Mouse (Mus musculus): ENCODE measurements at regions not wholly inside any gene's neighbourhood (a gene's known extent, or its start where the extent isn't known, plus 50 kb on each side); places are given as distances from the start of the nearest gene placed in this dataset.
A peak's percentile ranks its signal among the peaks of the same experiment; 100 is the strongest.
"Not testable (repeated sequence)": the region's sequence is repeated elsewhere in the genome, so short reads cannot be mapped to it uniquely, and the experiment has no call there.

GRCm38 (mm10) chr13:44449216-44449830, 280.0 kb upstream of the Jarid2 start:
- peak; percentile 75 for DNase-seq (ENCODE audit: low read depth, low spot score)

GRCm38 (mm10) chr13:44451224-44451623, 278.1 kb upstream of the Jarid2 start:
- DNase-seq (ENCODE audit: low read depth, low spot score): no peak

GRCm38 (mm10) chr13:44453131-44453530, 276.1 kb upstream of the Jarid2 start:
- DNase-seq (ENCODE audit: low read depth, low spot score): no peak

GRCm38 (mm10) chr13:44454136-44454535, 275.1 kb upstream of the Jarid2 start:
- no peak for DNase-seq (ENCODE audit: low read depth, low spot score)

GRCm38 (mm10) chr13:44455193-44455592, 274.1 kb upstream of the Jarid2 start:
- no peak for DNase-seq (ENCODE audit: low read depth, low spot score)

GRCm38 (mm10) chr13:44458744-44459143, 270.5 kb upstream of the Jarid2 start:
- DNase-seq (ENCODE audit: low read depth, low spot score): no peak

- no peak for DNase-seq (ENCODE audit: low read depth, low spot score)
Observed at GRCm38 (mm10) chr13:44459148-44459547, 270.1 kb upstream of the Jarid2 start.

GRCm38 (mm10) chr13:44463675-44464074, 265.6 kb upstream of the Jarid2 start:
- DNase-seq (ENCODE audit: low read depth, low spot score): no peak

- DNase-seq (ENCODE audit: low read depth, low spot score): no peak
Observed at GRCm38 (mm10) chr13:44465567-44465966, 263.7 kb upstream of the Jarid2 start.

GRCm38 (mm10) chr13:44468963-44469674, 260.2 kb upstream of the Jarid2 start:
- peak; percentile 83 for DNase-seq (ENCODE audit: low read depth, low spot score)

- DNase-seq (ENCODE audit: low read depth, low spot score): no peak
Observed at GRCm38 (mm10) chr13:44469675-44470074, 259.6 kb upstream of the Jarid2 start.

- DNase-seq (ENCODE audit: low read depth, low spot score): no peak
Observed at GRCm38 (mm10) chr13:44473200-44473599, 256.1 kb upstream of the Jarid2 start.

GRCm38 (mm10) chr13:44476901-44477300, 252.4 kb upstream of the Jarid2 start:
- peak; percentile 65 for DNase-seq (ENCODE audit: low read depth, low spot score)

- DNase-seq (ENCODE audit: low read depth, low spot score): peak; percentile 44
Observed at GRCm38 (mm10) chr13:44480128-44480527, 249.1 kb upstream of the Jarid2 start.

GRCm38 (mm10) chr13:44482661-44483060, 246.6 kb upstream of the Jarid2 start:
- DNase-seq (ENCODE audit: low read depth, low spot score): no peak

- DNase-seq (ENCODE audit: low read depth, low spot score): no peak
Observed at GRCm38 (mm10) chr13:44484582-44485329, 244.5 kb upstream of the Jarid2 start.

GRCm38 (mm10) chr13:44490935-44491465, 238.3 kb upstream of the Jarid2 start:
- no peak for DNase-seq (ENCODE audit: low read depth, low spot score)

GRCm38 (mm10) chr13:44493884-44494283, 235.4 kb upstream of the Jarid2 start:
- DNase-seq (ENCODE audit: low read depth, low spot score): no peak

GRCm38 (mm10) chr13:44495450-44495849, 233.8 kb upstream of the Jarid2 start:
- no peak for DNase-seq (ENCODE audit: low read depth, low spot score)

GRCm38 (mm10) chr13:44496596-44496995, 232.7 kb upstream of the Jarid2 start:
- no peak for DNase-seq (ENCODE audit: low read depth, low spot score)

GRCm38 (mm10) chr13:44500896-44501295, 228.4 kb upstream of the Jarid2 start:
- not testable (repeated sequence) for DNase-seq (ENCODE audit: low read depth, low spot score)

GRCm38 (mm10) chr13:44501777-44502321, 227.4 kb upstream of the Jarid2 start:
- DNase-seq (ENCODE audit: low read depth, low spot score): peak; percentile 73
